Mouse (Mus musculus): ENCODE measurements around the gene Tirap. TPM values are rescaled to one million over a fixed set of nuclear protein-coding genes. Genes with fewer than 3 reads are reported as not detected.
"Not testable (repeated sequence)": the region's sequence is repeated elsewhere in the genome, so short reads cannot be mapped to it uniquely, and the experiment has no call there.

Gene Tirap
- total RNA-seq, 2 experiments from 2014 or later = 1.2 to 2.8 TPM

GRCm38 (mm10) chr9:35156862-35157261, 43.2 kb downstream of the Tirap start:
- no peak for ATAC-seq (replicated peaks; ENCODE audit: low FRiP score, low TSS enrichment, poor library complexity, severe bottlenecking)

GRCm38 (mm10) chr9:35156002-35156710, 43.9 kb downstream of the Tirap start:
- no peak for ATAC-seq (replicated peaks; ENCODE audit: low FRiP score, low TSS enrichment, poor library complexity, severe bottlenecking)

- no peak for ATAC-seq (replicated peaks; ENCODE audit: low FRiP score, low TSS enrichment, poor library complexity, severe bottlenecking)
Observed at GRCm38 (mm10) chr9:35152923-35153322, 47.2 kb downstream of the Tirap start.

DNA sequence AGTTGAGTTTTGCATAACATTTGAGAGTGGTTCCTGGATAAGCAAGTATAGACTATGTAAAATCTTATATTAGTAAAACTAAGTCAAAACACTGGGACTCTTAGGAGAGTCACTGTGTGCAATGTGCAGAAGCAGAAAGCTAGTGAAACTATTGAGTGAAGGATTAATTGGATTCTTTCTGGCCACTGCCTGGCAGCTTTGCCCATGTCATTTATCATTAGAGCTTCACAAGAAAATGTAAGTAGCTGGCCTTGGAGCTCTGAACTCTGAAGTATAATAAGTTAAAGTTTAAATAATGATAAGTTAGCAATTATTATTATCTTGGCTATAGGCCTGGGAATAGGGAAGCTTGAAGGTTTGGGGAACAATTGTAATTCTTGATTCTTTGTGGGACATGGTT, 51.3 kb downstream of the Tirap start:
- not testable (repeated sequence) for ATAC-seq (replicated peaks; ENCODE audit: low FRiP score, low TSS enrichment, poor library complexity, severe bottlenecking)

- not testable (repeated sequence) for ATAC-seq (replicated peaks; ENCODE audit: low FRiP score, low TSS enrichment, poor library complexity, severe bottlenecking)
Observed at GRCm38 (mm10) chr9:35147261-35147660, 52.8 kb downstream of the Tirap start.

- ATAC-seq (replicated peaks; ENCODE audit: low FRiP score, low TSS enrichment, poor library complexity, severe bottlenecking) = no peak
Observed at GRCm38 (mm10) chr9:35145829-35146228, 54.3 kb downstream of the Tirap start.

DNA sequence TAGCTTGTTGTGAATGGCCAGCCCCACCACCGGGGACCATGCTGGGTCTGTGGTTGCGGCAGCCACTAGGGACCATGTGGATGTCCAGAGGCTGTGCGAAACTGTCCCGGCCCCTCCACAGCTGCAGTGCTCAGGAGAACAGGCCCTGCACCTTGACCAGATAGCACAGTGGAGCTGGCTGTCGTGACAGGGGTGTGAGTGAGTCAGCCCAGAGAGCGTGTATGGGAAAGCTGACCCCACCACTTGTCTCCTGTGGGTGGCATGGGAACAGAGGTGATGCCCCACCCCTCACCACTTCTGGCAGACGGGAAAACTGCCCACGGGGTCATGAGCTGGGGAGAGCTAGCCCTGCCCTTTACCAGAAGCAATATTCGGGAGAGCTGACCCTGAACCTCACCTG, 55.0 kb downstream of the Tirap start:
- no peak for ATAC-seq (replicated peaks; ENCODE audit: low FRiP score, low TSS enrichment, poor library complexity, severe bottlenecking)

- ATAC-seq (replicated peaks; ENCODE audit: low FRiP score, low TSS enrichment, poor library complexity, severe bottlenecking) = no peak
Observed at GRCm38 (mm10) chr9:35142221-35142620, 57.9 kb downstream of the Tirap start.

DNA sequence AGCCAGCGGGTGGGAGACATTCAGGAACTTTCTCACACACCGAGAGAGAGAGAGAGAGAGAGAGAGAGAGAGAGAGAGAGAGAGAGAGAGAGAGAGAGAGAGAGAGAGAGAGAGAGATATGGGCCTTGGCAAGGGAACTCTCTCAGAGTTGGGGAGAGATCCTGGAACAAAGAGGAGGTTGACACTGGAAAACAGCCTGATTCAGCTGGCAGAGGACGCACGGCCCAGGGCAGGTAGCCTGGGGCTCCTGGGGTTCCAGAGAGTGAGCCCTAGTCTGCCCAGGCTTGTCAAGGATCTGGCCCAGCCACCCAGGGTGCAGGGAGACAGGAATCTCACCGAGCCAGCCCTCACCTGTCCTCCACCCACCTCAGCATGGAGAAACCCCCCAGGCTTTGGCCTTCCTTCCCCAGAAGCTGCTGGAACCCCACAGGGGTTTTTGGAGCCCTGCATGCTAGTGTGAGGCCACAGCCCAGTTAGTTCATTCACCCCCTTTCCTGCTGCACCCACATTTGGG, 60.8 kb downstream of the Tirap start:
- ATAC-seq (replicated peaks; ENCODE audit: low FRiP score, low TSS enrichment, poor library complexity, severe bottlenecking) = no peak

- no peak for ATAC-seq (replicated peaks; ENCODE audit: low FRiP score, low TSS enrichment, poor library complexity, severe bottlenecking)
Observed at GRCm38 (mm10) chr9:35138029-35138428, 62.1 kb downstream of the Tirap start.

- peak; percentile 62; the same call in 1 of the 2 replicates for ATAC-seq (replicated peaks; ENCODE audit: low FRiP score, low TSS enrichment, poor library complexity, severe bottlenecking)
Observed at GRCm38 (mm10) chr9:35135575-35135974, 64.5 kb downstream of the Tirap start.

Other genes with a start within 250 kb of the Tirap start
- 43.1 and 47.0 TPM in 2 replicates for gene St3gal4, start 81.0 kb downstream of the Tirap start, total RNA-seq (2014; fragmentation: Nextera tagmentation)
- 24.2 and 31.6 TPM in 2 replicates for gene St3gal4, start 81.0 kb downstream of the Tirap start, total RNA-seq (2017)
- gene Dcps, start 24.2 kb downstream of the Tirap start, total RNA-seq (2014; fragmentation: Nextera tagmentation) = 56.1 and 65.7 TPM in 2 replicates
- gene Dcps, start 24.2 kb downstream of the Tirap start, total RNA-seq (2017) = 62.0 and 64.6 TPM in 2 replicates
- gene Srpr, start 116 bp downstream of the Tirap start, total RNA-seq (2014; fragmentation: Nextera tagmentation) = 50.0 and 60.6 TPM in 2 replicates
- 47.4 and 84.9 TPM in 2 replicates for gene Srpr, start 116 bp downstream of the Tirap start, total RNA-seq (2017)
- 29.5 and 36.4 TPM in 2 replicates for gene Foxred1, start 10.8 kb upstream of the Tirap start, total RNA-seq (2014; fragmentation: Nextera tagmentation)
- gene Foxred1, start 10.8 kb upstream of the Tirap start, total RNA-seq (2017) = 37.9 and 52.0 TPM in 2 replicates
- gene Fam118b, start 67.5 kb upstream of the Tirap start, total RNA-seq (2014; fragmentation: Nextera tagmentation) = 24.7 and 34.1 TPM in 2 replicates
- gene Fam118b, start 67.5 kb upstream of the Tirap start, total RNA-seq (2017) = 8.7 and 16.5 TPM in 2 replicates
- gene Rpusd4, start 67.6 kb upstream of the Tirap start, total RNA-seq (2014; fragmentation: Nextera tagmentation) = 31.0 and 47.2 TPM in 2 replicates
- 13.9 and 21.5 TPM in 2 replicates for gene Rpusd4, start 67.6 kb upstream of the Tirap start, total RNA-seq (2017)
- 1.8 TPM in 1 of 2 replicates, not detected in the other for gene Cdon, start 220.8 kb upstream of the Tirap start, total RNA-seq (2014; fragmentation: Nextera tagmentation)
- gene Cdon, start 220.8 kb upstream of the Tirap start, total RNA-seq (2017) = 3.0 and 9.2 TPM in 2 replicates